Mouse (Mus musculus): ENCODE results near the gene Npdc1. TPM values are rescaled to one million over a fixed set of nuclear protein-coding genes. Genes with fewer than 3 reads are reported as not detected.

Gene Npdc1
- polyA plus RNA-seq (2014; fragmentation: Nextera tagmentation; extraction: Ambion mirVana): 32.8 and 34.0 TPM in 2 replicates

- Histone ChIP-seq H3K4me1 (ENCODE audit: control insufficient read depth, insufficient read depth, low read length) (peaks cover 17% of the 10 kb centered on the region; the same call in 1 of the 2 replicates), H3K36me3 (ENCODE audit: control insufficient read depth, insufficient read depth, low read length) (no peaks in the 10 kb centered on the region), H3K9ac (ENCODE audit: low read depth, low read length) (no peak within 1 kb of the TSS), H3K27me3 (ENCODE audit: control insufficient read depth, insufficient read depth, low read length) (peaks cover 80% of the 10 kb centered on the region), H3K4me3 (ENCODE audit: low read length) (no peak within 1 kb of the TSS), H3K9me3 (ENCODE audit: control insufficient read depth, low read length) (no peaks in the 10 kb centered on the region), H3K4me2 (replicated peaks; ENCODE audit: low read depth, low read length) (no peak within 1 kb of the TSS), H3K27ac (ENCODE audit: low read depth, low read length) (no peak within 1 kb of the TSS)
- ATAC-seq (ENCODE audit: low FRiP score, low TSS enrichment): no peak
- WGBS: 66% methylated on average over 8 of the region's 8 CpGs
These were observed at the start of gene Npdc1 for GRCm38 (mm10) chr2:25399051-25399450. Gene Npdc1 (plus strand): TSS chr2:25399351.

GRCm38 (mm10) chr2:25349499-25349898 lies 49.7 kb upstream of the Npdc1 start:
- H3K4me1 ChIP-seq (ENCODE audit: control insufficient read depth, insufficient read depth, low read length): no peaks in the 10 kb centered on the region

GRCm38 (mm10) chr2:25350701-25351100 lies 48.5 kb upstream of the Npdc1 start:
- H3K9ac ChIP-seq (ENCODE audit: low read depth, low read length): no peak overlapping the region
- no peak overlapping the region for H3K4me2 ChIP-seq (replicated peaks; ENCODE audit: low read depth, low read length)
- no peaks in the 10 kb centered on the region for H3K9me3 ChIP-seq (ENCODE audit: control insufficient read depth, low read length)
- WGBS: 94% methylated on average over 3 of the region's 3 CpGs
- no peak for ATAC-seq (ENCODE audit: low FRiP score, low TSS enrichment)
- H3K27me3 ChIP-seq (ENCODE audit: control insufficient read depth, insufficient read depth, low read length): no peaks in the 10 kb centered on the region
- peaks cover 3% of the 10 kb centered on the region; the same call in 1 of the 2 replicates for H3K4me1 ChIP-seq (ENCODE audit: control insufficient read depth, insufficient read depth, low read length)
- H3K4me3 ChIP-seq (ENCODE audit: low read length): no peak overlapping the region
- peaks cover 75% of the 10 kb centered on the region for H3K36me3 ChIP-seq (ENCODE audit: control insufficient read depth, insufficient read depth, low read length)
- H3K27ac ChIP-seq (ENCODE audit: low read depth, low read length): no peak overlapping the region

More at GRCm38 (mm10) chr2:25349499-25349898, 49.7 kb upstream of the Npdc1 start:
- Histone ChIP-seq H3K27ac (ENCODE audit: low read depth, low read length) (no peak overlapping the region), H3K4me3 (ENCODE audit: low read length) (no peak overlapping the region), H3K9me3 (ENCODE audit: control insufficient read depth, low read length) (no peaks in the 10 kb centered on the region), H3K27me3 (ENCODE audit: control insufficient read depth, insufficient read depth, low read length) (no peaks in the 10 kb centered on the region), H3K4me2 (replicated peaks; ENCODE audit: low read depth, low read length) (no peak overlapping the region), H3K9ac (ENCODE audit: low read depth, low read length) (no peak overlapping the region), H3K36me3 (ENCODE audit: control insufficient read depth, insufficient read depth, low read length) (peaks cover 87% of the 10 kb centered on the region)
- 89% methylated on average over 4 of the region's 4 CpGs for WGBS
- no peak for ATAC-seq (ENCODE audit: low FRiP score, low TSS enrichment)

- no peak overlapping the region for H3K4me2 ChIP-seq (replicated peaks; ENCODE audit: low read depth, low read length)
- WGBS: 84% methylated on average over 6 of the region's 6 CpGs
- peaks cover 12% of the 10 kb centered on the region for H3K4me1 ChIP-seq (ENCODE audit: control insufficient read depth, insufficient read depth, low read length)
- H3K27me3 ChIP-seq (ENCODE audit: control insufficient read depth, insufficient read depth, low read length): no peaks in the 10 kb centered on the region
- no peak for ATAC-seq (ENCODE audit: low FRiP score, low TSS enrichment)
- no peak overlapping the region for H3K4me3 ChIP-seq (ENCODE audit: low read length)
- peaks cover 43% of the 10 kb centered on the region for H3K36me3 ChIP-seq (ENCODE audit: control insufficient read depth, insufficient read depth, low read length)
- no peaks in the 10 kb centered on the region for H3K9me3 ChIP-seq (ENCODE audit: control insufficient read depth, low read length)
- no peak overlapping the region for H3K9ac ChIP-seq (ENCODE audit: low read depth, low read length)
- H3K27ac ChIP-seq (ENCODE audit: low read depth, low read length): no peak overlapping the region
These were observed 44.9 kb upstream of the Npdc1 start for GRCm38 (mm10) chr2:25354211-25354610.

- Histone ChIP-seq H3K9ac (ENCODE audit: low read depth, low read length) (peak overlapping the region; percentile 58), H3K36me3 (ENCODE audit: control insufficient read depth, insufficient read depth, low read length) (peaks cover 29% of the 10 kb centered on the region), H3K27ac (ENCODE audit: low read depth, low read length) (no peak overlapping the region), H3K4me3 (ENCODE audit: low read length) (peak overlapping the region; percentile 58), H3K4me2 (replicated peaks; ENCODE audit: low read depth, low read length) (peak overlapping the region; percentile 86), H3K4me1 (ENCODE audit: control insufficient read depth, insufficient read depth, low read length) (peaks cover 12% of the 10 kb centered on the region), H3K27me3 (ENCODE audit: control insufficient read depth, insufficient read depth, low read length) (no peaks in the 10 kb centered on the region), H3K9me3 (ENCODE audit: control insufficient read depth, low read length) (no peaks in the 10 kb centered on the region)
- 33% methylated on average over 18 of the region's 18 CpGs for WGBS
- ATAC-seq (ENCODE audit: low FRiP score, low TSS enrichment): peak; percentile 16; the same call in 1 of the 2 replicates
These were observed 43.6 kb upstream of the Npdc1 start for GRCm38 (mm10) chr2:25355419-25356066.

- H3K27me3 ChIP-seq (ENCODE audit: control insufficient read depth, insufficient read depth, low read length): no peaks in the 10 kb centered on the region
- peak within 1 kb of the TSS; percentile 58 for H3K4me3 ChIP-seq (ENCODE audit: low read length)
- H3K36me3 ChIP-seq (ENCODE audit: control insufficient read depth, insufficient read depth, low read length): peaks cover 20% of the 10 kb centered on the region
- no peak within 1 kb of the TSS for H3K27ac ChIP-seq (ENCODE audit: low read depth, low read length)
- ATAC-seq (ENCODE audit: low FRiP score, low TSS enrichment): peak; percentile 80
- peaks cover 12% of the 10 kb centered on the region for H3K4me1 ChIP-seq (ENCODE audit: control insufficient read depth, insufficient read depth, low read length)
- H3K4me2 ChIP-seq (replicated peaks; ENCODE audit: low read depth, low read length): peak within 1 kb of the TSS; percentile 86
- H3K9me3 ChIP-seq (ENCODE audit: control insufficient read depth, low read length): no peaks in the 10 kb centered on the region
- 5% methylated on average over 13 of the region's 13 CpGs for WGBS
- H3K9ac ChIP-seq (ENCODE audit: low read depth, low read length): peak within 1 kb of the TSS; percentile 58
These were observed 42.7 kb upstream of the Npdc1 start, which contains the start of gene Dpp7 for GRCm38 (mm10) chr2:25356208-25357079. Gene Dpp7 (minus strand): TSS chr2:25356359.

- WGBS: 78% methylated on average over 4 of the region's 4 CpGs
- no peak overlapping the region for H3K9ac ChIP-seq (ENCODE audit: low read depth, low read length)
- no peak overlapping the region for H3K4me3 ChIP-seq (ENCODE audit: low read length)
- H3K4me2 ChIP-seq (replicated peaks; ENCODE audit: low read depth, low read length): no peak overlapping the region
- H3K9me3 ChIP-seq (ENCODE audit: control insufficient read depth, low read length): no peaks in the 10 kb centered on the region
- H3K27me3 ChIP-seq (ENCODE audit: control insufficient read depth, insufficient read depth, low read length): peaks cover 2% of the 10 kb centered on the region; the same call in 1 of the 2 replicates
- peaks cover 23% of the 10 kb centered on the region for H3K4me1 ChIP-seq (ENCODE audit: control insufficient read depth, insufficient read depth, low read length)
- no peaks in the 10 kb centered on the region for H3K36me3 ChIP-seq (ENCODE audit: control insufficient read depth, insufficient read depth, low read length)
- no peak overlapping the region for H3K27ac ChIP-seq (ENCODE audit: low read depth, low read length)
- no peak for ATAC-seq (ENCODE audit: low FRiP score, low TSS enrichment)
These were observed 39.3 kb upstream of the Npdc1 start for GRCm38 (mm10) chr2:25359848-25360247.

- H3K4me2 ChIP-seq (replicated peaks; ENCODE audit: low read depth, low read length): no peak overlapping the region
- no peak overlapping the region for H3K27ac ChIP-seq (ENCODE audit: low read depth, low read length)
- no peaks in the 10 kb centered on the region for H3K36me3 ChIP-seq (ENCODE audit: control insufficient read depth, insufficient read depth, low read length)
- 50% methylated on average over 13 of the region's 13 CpGs for WGBS
- H3K9ac ChIP-seq (ENCODE audit: low read depth, low read length): no peak overlapping the region
- no peaks in the 10 kb centered on the region for H3K9me3 ChIP-seq (ENCODE audit: control insufficient read depth, low read length)
- ATAC-seq (ENCODE audit: low FRiP score, low TSS enrichment): 0 out of 2 replicates have a peak, but pooled peaks have one; percentile 11
- H3K4me1 ChIP-seq (ENCODE audit: control insufficient read depth, insufficient read depth, low read length): peaks cover 12% of the 10 kb centered on the region
- H3K4me3 ChIP-seq (ENCODE audit: low read length): no peak overlapping the region
- H3K27me3 ChIP-seq (ENCODE audit: control insufficient read depth, insufficient read depth, low read length): peaks cover 7% of the 10 kb centered on the region; the same call in 1 of the 2 replicates
These were observed 35.5 kb upstream of the Npdc1 start for GRCm38 (mm10) chr2:25363478-25364178.

Data from kidney, embryonic 14.5 days (tissue).